Mouse (Mus musculus) heart, adult 2 months (tissue): Measurements from ENCODE around the gene Cldn19.

ENCODE experiments used
- CTCF ChIP-seq: fragments of 200-600 bp; IDR thresholded peaks from 2 replicates; pipeline ENCODE4 v1.8.1; 2022; ENCODE audit warnings: antibody characterized with exemption, mild to moderate bottlenecking, moderate library complexity
- POLR2A ChIP-seq: fragments of 200-500 bp; IDR thresholded peaks from 2 replicates; pipeline ENCODE4 v1.6.1; 2011; ENCODE audit warnings: mild to moderate bottlenecking, low read depth, low read length, control low read depth; ENCODE audit not compliant: insufficient read depth

DNA sequence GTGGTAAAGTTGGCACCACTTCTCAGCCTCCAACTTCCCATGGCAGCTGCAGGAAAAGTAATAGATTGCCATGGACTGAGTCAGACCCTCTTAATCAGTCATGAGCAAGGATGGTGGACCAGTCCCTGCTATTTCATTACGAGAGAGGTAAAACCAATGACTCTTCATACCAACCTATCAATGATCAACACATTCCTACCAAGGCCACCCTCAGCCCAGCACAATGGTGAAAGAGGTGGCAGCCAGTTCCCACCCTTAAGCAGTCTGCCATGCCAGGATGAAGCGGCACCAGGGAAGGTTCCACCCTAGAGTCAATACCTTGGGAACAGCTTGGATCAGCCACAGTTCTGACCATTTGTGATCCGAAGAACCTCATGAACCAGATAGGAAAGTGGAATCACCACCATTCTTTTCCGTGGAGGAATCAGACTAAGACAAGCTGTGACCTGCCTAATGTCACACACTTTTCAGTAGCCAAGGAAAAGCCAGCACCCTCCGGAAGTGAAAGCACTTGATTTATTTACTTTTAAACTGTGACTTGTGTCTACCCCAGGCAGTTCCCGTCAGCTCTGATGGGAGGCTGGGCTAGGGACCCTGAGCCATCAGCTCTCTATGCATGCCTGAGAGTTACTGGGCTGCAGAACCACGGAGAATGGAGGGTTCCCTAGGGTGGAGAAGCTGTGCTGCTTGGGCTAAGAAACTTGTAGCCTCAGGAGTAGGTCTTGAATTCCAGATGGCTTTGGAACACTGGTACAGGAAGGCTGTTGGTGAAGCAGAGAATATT, 3.0 kb upstream of the Cldn19 start:
- no peak for TF ChIP-seq CTCF
- TF ChIP-seq POLR2A: no peak
